Mouse (Mus musculus): ENCODE measurements at regions not wholly inside any gene's neighbourhood (a gene's known extent, or its start where the extent isn't known, plus 50 kb on each side); places are given as distances from the start of the nearest gene placed in this dataset.
"Not testable (repeated sequence)": the region's sequence is repeated elsewhere in the genome, so short reads cannot be mapped to it uniquely, and the experiment has no call there.

DNA sequence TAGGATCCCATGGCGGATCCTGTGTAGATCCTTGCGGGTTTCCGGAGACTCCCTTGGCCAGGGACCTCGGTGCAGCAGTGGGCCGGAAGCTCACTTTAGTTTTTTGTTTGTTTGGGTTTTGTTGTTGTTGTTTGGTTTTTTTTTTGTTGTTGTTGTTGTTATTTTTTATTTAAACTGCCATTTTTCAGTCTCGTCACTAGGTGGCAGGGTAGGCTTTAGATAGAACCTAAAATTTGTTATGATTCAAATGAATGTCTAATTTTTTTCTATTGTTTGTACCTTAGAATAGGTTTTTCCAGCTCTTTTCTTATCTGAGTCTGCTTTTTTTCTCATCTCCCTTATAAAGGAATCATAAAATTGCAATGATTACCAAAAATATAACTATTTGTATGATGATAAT, 834.4 kb upstream of the Tacstd2 start:
- no peak for DNase-seq
- intact Hi-C loops (cut with DNase I), result no loop called here

DNA sequence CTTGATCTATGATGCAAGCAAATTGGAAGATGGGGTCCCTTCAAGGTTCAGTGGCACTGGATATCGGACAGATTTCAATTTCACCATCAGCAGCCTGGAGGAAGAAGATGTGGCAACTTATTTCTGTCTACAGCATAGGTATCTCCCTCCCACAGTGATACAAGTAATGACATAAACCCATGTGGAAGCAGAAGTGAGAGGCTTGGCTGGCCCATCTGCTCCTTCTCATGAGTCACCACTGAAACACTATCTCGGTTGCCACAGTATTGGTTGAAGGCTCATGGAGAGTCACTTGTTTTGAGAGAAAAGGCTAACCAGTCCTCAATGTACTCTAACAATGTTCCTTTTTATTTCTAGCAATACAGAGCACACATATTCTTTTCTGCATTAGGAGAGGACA, 804.2 kb upstream of the Tacstd2 start:
- intact Hi-C loops (cut with DNase I), result no loop called here
- no peak for DNase-seq

DNA sequence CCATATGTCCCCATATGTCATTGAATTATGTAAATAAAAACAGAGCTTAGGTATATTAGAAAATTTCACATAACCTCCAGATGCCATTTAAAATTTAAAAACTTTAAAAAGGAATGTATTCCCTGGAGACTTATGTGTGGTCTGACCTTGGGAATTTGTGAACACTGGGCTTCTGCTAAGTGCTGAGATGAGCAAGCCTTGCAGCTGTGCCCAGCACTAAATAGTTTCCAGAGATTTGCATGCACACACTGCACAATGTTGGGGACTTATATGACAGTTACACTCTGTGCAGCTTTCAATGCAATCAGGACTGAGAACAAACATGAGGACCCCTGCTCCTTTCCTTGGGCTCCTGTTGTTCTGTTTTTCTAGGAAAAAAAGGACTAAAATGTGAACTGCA, 803.6 kb upstream of the Tacstd2 start:
- DNase-seq; intact Hi-C loops (cut with DNase I): not testable (repeated sequence)

DNA sequence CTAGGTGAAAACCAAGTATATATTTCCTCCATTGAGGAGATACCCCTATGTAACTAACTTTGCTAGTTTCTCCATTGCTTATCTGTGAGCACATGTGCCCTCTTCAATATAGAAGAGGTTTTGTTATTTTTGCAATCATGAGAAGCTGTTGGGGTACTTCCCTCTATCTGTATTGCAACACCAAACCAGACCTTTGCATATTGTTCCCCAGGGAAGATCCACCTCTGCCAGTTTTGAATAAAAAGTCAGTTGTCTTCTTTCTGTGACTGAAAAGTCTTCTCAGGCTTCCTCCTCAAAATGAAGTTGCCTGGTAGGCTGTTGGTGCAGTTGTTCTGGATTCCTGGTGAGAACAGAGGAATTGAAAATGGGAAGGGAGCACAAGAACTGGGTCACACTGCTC, 775.8 kb upstream of the Tacstd2 start:
- intact Hi-C loops (cut with DNase I), result loop anchor here (5.0 kb wide), 1 partner anchor 149 kb away; no protein-coding TSS in a partner anchor

DNA sequence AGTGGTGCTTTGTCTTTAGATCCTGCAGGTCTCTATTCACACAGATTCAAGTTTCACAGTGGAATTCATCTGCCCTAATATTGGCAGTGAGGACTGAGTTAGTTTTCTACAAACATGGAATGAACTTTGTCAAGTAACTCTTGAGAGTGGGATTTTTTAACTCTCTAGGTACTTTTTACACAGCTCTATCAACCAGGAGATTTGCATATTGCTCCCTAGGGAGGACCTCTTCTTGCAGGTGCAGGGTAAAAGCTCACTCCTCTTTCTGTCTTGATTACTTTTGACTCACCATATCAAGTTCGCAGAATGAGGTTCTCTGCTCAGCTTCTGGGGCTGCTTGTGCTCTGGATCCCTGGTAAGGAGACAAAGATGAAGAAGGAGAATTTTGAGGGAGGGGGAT, 766.5 kb upstream of the Tacstd2 start:
- intact Hi-C loops (cut with DNase I), result no loop called here
- no peak for DNase-seq

More for the DNA sequence above, 775.8 kb upstream of the Tacstd2 start:
- no peak for DNase-seq

DNA sequence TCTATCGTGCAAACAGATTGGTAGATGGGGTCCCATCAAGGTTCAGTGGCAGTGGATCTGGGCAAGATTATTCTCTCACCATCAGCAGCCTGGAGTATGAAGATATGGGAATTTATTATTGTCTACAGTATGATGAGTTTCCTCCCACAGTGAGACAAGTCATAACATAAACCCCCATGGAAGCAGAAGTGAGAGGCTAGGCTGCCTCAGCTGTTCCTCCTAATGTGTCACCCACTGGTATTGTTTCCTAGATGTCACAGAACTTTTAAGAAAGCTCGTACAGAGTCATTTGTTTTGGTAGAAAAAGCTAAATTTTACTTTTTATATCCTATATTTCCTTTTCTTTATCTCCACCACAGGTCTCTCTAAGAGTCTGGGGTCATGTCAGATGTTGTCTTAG, 721.1 kb upstream of the Tacstd2 start:
- intact Hi-C loops (cut with DNase I), result no loop called here
- DNase-seq, result no peak

DNA sequence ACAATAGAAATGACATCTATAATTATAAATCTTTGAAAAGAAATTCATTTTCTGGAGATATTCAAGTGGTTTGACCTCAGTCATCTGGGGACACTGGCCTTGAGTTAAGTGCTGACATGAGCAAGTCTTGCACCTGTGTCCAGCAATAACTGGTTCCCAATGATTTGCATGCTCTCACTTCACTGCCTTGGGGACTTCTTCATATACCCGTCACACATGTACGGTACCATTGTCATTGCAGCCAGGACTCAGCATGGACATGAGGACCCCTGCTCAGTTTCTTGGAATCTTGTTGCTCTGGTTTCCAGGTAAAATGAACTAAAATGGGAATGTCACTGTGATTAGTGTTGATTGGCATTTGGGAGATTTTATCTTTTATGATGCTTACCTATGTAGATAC, 720.6 kb upstream of the Tacstd2 start:
- intact Hi-C loops (cut with DNase I), result no loop called here
- DNase-seq, result no peak

DNA sequence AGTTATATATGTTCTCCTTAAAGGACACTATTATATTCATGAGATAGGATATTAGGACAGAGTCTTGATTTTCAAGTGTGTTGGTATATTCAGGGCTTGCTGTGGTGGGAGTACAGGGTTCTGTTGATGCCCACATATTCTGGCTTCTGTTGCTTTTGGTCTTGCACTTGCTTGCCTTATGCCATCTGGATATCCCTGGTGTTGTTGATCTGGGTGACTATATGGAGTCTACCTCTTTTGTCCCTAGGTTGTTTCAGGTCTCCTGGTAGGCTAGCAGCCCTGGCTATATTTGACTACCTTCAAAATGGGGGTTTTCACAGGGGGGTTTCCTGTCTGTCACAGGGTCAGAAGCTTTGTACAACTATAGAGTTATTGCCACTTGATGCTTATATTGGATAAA, 717.1 kb upstream of the Tacstd2 start:
- intact Hi-C loops (cut with DNase I), result no loop called here
- no peak for DNase-seq

DNA sequence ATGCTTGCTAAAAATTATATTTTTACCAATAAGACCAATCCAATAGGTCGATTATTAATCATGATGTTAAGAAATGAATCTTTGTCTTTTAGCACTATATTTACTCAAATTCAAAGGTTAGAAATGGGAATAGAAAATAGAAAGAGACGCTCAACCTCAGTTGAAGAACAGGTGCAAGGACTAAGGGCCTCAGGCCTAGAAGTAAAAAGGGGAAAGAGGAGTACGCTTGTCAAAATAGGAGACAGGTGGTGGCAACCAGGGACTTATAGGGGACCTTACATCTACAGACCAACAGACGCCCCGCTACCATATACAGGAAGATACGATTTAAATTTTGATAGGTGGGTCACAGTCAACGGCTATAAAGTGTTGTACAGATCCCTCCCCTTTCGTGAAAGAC, 715.7 kb upstream of the Tacstd2 start:
- intact Hi-C loops (cut with DNase I); DNase-seq: not testable (repeated sequence)

DNA sequence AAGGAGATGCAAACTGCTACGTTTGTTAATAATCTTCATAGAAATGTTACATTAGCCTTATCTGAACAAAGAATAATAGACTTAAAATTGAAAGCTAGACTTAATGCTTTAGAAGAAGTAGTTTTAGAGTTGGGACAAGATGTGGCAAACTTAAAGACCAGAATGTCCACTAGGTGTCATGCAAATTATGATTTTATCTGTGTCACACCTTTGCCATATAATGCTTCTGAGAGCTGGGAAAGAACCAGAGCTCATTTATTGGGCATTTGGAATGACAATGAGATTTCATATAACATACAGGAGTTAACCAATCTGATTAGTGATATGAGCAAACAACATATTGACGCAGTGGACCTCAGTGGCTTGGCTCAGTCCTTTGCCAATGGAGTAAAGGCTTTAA, 714.8 kb upstream of the Tacstd2 start:
- DNase-seq; intact Hi-C loops (cut with DNase I): not testable (repeated sequence)

DNA sequence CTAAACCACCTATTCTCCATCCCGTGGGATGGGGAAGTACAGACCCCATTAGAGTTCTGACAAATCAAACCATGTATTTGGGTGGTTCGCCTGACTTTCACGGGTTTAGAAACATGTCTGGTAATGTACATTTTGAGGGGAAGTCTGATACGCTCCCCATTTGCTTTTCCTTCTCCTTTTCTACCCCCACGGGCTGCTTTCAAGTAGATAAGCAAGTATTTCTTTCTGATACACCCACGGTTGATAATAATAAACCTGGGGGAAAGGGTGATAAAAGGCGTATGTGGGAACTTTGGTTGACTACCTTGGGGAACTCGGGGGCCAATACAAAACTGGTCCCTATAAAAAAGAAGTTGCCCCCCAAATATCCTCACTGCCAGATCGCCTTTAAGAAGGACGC, 713.7 kb upstream of the Tacstd2 start:
- intact Hi-C loops (cut with DNase I); DNase-seq: not testable (repeated sequence)

DNA sequence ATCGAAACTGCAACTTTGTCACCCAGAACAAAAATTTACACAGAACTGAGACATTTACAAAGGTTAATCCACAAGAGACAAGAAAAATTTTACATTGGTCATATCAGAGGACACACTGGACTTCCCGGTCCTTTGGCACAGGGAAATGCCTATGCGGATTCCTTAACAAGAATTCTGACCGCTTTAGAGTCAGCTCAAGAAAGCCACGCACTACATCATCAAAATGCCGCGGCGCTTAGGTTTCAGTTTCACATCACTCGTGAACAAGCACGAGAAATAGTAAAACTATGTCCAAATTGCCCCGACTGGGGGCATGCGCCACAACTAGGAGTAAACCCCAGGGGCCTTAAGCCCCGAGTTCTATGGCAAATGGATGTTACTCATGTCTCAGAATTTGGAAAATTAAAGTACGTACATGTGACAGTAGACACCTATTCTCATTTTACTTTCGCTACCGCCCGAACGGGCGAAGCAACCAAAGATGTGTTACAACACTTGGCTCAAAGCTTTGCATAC, 712.5 kb upstream of the Tacstd2 start:
- intact Hi-C loops (cut with DNase I); DNase-seq: not testable (repeated sequence)

DNA sequence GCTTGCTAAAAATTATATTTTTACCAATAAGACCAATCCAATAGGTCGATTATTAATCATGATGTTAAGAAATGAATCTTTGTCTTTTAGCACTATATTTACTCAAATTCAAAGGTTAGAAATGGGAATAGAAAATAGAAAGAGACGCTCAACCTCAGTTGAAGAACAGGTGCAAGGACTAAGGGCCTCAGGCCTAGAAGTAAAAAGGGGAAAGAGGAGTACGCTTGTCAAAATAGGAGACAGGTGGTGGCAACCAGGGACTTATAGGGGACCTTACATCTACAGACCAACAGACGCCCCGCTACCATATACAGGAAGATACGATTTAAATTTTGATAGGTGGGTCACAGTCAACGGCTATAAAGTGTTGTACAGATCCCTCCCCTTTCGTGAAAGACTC, 707.2 kb upstream of the Tacstd2 start:
- DNase-seq; intact Hi-C loops (cut with DNase I): not testable (repeated sequence)

DNA sequence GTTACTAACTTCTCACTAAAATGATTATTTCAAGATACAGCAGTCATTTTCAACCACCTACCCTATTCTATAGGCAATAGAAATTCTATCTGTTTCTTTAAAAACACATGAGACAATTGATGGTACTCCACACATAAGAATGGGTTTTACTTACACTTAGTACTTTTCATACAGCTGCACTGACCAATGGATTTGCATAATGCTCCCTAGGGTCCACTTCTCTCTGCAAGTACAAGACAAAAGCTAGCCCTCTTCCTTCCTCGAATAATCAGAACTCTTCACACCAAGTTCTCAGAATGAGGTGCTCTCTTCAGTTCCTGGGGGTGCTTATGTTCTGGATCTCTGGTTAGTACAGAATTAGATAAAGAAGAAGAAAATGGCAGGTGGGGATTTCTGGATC, 684.1 kb upstream of the Tacstd2 start:
- DNase-seq, result no peak
- intact Hi-C loops (cut with DNase I), result no loop called here

DNA sequence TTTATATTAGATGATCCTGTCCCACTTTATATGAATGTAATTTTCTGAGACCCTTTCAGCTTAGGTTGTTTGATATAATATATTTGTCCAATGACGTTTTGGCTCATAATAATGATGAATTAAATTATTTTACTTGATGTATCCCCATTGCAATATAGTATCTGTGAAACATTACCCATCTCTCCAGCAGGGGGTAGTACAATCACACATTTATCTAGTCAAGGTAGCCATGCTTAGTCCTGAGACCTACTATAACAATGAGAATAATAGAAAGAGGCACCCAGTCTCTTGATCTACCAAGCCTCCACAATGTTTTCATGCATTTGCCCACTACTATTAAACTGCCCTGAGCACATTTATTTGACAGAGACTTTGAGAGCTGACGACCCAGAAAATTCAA, 665.9 kb upstream of the Tacstd2 start:
- intact Hi-C loops (cut with DNase I), result no loop called here
- DNase-seq, result no peak

DNA sequence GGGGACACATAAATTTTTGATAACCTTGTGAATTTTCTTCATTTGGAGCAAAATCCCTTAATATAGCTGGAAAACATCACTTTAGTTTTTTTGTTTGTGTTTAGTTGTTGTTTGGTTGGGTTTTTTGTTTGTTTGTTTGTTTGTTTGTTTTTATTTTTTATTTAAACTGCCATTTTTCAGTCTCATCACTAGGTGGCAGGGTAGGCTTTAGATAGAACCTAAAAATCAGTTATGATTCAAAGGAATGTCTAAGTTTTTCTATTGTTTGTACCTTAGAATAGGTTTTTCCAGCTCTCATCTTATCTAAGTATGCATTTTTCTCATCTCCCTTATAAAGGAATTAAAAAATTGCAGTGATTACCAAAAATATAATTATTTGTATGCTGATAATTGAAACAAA, 662.4 kb upstream of the Tacstd2 start:
- intact Hi-C loops (cut with DNase I), result no loop called here
- no peak for DNase-seq

DNA sequence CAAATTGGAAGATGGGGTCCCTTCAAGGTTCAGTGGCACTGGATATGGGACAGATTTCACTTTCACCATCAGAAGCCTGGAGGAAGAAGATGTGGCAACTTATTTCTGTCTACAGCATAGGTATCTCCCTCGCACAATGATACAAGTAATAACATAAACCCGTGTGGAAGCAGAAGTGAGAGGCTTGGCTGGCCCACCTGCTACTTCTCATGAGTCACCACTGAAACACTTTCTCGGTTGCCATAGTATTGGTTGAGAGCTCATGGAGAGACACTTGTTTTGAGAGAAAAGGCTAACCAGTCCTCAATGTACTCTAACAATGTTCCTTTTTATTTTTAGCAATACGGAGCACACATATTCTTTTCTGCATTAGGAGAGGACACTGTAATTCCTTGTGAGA, 629.2 kb upstream of the Tacstd2 start:
- intact Hi-C loops (cut with DNase I), result loop anchor here (5.0 kb wide), 1 partner anchor 148 kb away; no protein-coding TSS in a partner anchor
- DNase-seq, result no peak

DNA sequence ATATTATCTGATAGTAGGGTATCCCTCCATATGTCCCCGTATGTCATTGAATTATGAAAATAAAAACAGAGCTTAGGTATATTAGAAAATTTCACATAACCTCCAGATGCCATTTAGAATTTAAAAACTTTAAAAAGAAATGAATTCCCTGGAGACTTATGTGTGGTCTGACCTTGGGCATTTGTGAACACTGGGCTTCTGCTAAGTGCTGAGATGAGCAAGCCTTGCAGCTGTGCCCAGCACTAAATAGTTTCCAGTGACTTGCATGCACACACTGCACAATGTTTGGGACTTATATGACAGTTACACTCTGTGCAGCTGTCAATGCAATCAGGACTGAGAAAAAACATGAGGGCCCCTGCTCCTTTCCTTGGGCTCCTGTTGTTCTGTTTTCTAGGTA, 628.5 kb upstream of the Tacstd2 start:
- intact Hi-C loops (cut with DNase I), result loop anchor here (5.0 kb wide), 1 partner anchor 148 kb away; no protein-coding TSS in a partner anchor
- DNase-seq, result not testable (repeated sequence)

DNA sequence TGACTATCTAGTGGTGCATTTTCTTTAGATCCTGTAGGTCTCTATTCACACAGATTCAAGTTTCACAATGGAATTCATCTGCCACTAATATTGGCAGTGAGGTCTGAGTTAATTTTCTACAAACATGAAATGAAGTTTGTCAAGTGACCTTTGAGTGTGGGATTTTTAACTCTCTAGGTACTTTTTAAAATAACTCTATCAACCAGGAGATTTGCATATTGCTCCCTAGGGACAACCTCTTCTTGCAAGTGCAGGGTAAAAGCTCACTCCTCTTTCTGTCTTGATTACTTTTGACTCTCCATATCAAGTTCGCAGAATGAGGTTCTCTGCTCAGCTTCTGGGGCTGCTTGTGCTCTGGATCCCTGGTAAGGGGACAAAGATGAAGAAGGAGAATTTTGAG, 616.0 kb upstream of the Tacstd2 start:
- no peak for DNase-seq
- intact Hi-C loops (cut with DNase I), result no loop called here

DNA sequence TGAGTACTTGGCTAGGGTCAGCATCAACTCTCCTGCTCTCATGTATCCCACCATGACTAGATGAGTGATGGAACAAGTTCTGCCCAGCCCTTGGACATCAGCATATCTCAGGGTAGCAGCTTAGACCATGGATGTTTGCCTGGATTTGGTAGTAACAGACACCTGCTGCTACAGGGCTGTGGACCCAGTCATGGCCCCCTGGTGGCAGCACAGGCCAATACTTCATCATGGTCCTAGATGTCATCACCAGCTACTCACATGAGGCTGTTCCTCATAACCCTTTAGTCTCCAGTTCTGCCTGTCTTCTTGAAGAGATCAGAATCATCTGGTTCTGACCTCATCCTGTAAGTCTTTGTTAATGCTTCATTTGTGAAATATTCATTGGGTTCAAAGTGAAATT, 566.9 kb upstream of the Tacstd2 start:
- intact Hi-C loops (cut with DNase I), result no loop called here

More for the DNA sequence above, 566.9 kb upstream of the Tacstd2 start:
- no peak for DNase-seq
